In the genomic region with DNA sequence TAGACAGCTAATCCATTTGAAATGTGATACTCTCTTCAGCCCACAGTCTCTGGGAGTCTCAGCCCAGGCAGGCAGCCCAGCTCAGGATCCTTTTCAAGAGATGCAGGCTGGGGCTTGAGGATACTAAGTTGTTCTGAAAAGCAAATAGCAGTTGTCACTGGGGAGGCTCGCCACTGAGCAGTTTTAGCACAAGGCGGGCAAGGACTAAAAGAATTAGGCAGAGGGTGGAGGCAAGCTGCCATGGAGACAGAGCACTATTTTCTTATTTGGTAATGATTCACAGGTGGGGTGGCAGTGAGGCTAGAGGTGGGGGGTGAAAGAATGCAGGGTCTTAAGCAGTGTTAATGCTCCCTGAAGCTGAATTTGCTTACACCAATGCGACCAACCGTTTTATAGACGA, we compare ENCODE assay signal across 10 mouse cellular contexts.
DNase-seq lines count a peak whose midpoint lies in the region; ATAC-seq lines count a peak whose summit lies in the region.
"Had no signal": no experiment of that assay in that cellular context is flagged by ENCODE, and none has a peak within 500 bp of the region (broad histone marks: within the 10 kb centered on the region; RNA-seq: fewer than 3 reads in every experiment).

No protein-coding gene starts in this region.

- H3K36me3 ChIP-seq in hindbrain, embryonic 15.5 days, result no peaks in the 10 kb centered on the region
- no peaks in the 10 kb centered on the region for H3K36me3 ChIP-seq in hindbrain, embryonic 16.5 days (ENCODE audit: control insufficient read depth, insufficient read depth, low read length)
- H3K36me3 ChIP-seq in midbrain, embryonic 13.5 days, result no peaks in the 10 kb centered on the region
- H3K36me3 ChIP-seq: heart, embryonic 15.5 days had no signal

- 19% methylated on average over 5 of the region's 5 CpGs for WGBS in hindbrain, embryonic 15.5 days
- WGBS in hindbrain, embryonic 16.5 days, result 29% methylated on average over 5 of the region's 5 CpGs
- WGBS in midbrain, embryonic 13.5 days, result 12% methylated on average over 5 of the region's 5 CpGs

- no peaks in the 10 kb centered on the region for H3K9me3 ChIP-seq in hindbrain, embryonic 15.5 days
- no peaks in the 10 kb centered on the region for H3K9me3 ChIP-seq in hindbrain, embryonic 16.5 days (ENCODE audit: control insufficient read depth, low read length)
- H3K9me3 ChIP-seq in midbrain, embryonic 13.5 days, result no peaks in the 10 kb centered on the region
- H3K9me3 ChIP-seq: heart, embryonic 15.5 days had no signal

- no peak overlapping the region for H3K27ac ChIP-seq in hindbrain, embryonic 15.5 days (replicated peaks)
- H3K27ac ChIP-seq in hindbrain, embryonic 16.5 days (ENCODE audit: low read depth, low read length), result no peak overlapping the region
- H3K27ac ChIP-seq in midbrain, embryonic 13.5 days, result no peak overlapping the region
- H3K27ac ChIP-seq: heart, embryonic 15.5 days had no signal

- peak; percentile 34; the same call in 1 of the 2 replicates for ATAC-seq in hindbrain, embryonic 15.5 days (ENCODE audit: low FRiP score, low read depth)
- ATAC-seq in hindbrain, embryonic 16.5 days, result no peak
- ATAC-seq in midbrain, embryonic 13.5 days, result peak; percentile 68; the same call in 1 of the 2 replicates
- ATAC-seq in cerebellum, adult (ENCODE audit: insufficient number of reproducible peaks, low FRiP score, low TSS enrichment), result no peak
- ATAC-seq: lung, postnatal 0 days had no signal

- H3K4me3 ChIP-seq in hindbrain, embryonic 15.5 days, result no peak overlapping the region
- H3K4me3 ChIP-seq in hindbrain, embryonic 16.5 days (ENCODE audit: low read length), result no peak overlapping the region
- no peak overlapping the region for H3K4me3 ChIP-seq in midbrain, embryonic 13.5 days (replicated peaks)
- H3K4me3 ChIP-seq: heart, embryonic 15.5 days had no signal

- no peak overlapping the region for H3K4me2 ChIP-seq in hindbrain, embryonic 15.5 days
- no peak overlapping the region for H3K4me2 ChIP-seq in hindbrain, embryonic 16.5 days (ENCODE audit: low read length)
- H3K4me2 ChIP-seq in midbrain, embryonic 13.5 days (replicated peaks), result no peak overlapping the region
- H3K4me2 ChIP-seq: heart, embryonic 15.5 days had no signal

- H3K4me1 ChIP-seq in hindbrain, embryonic 15.5 days (replicated peaks), result peaks cover 9% of the 10 kb centered on the region
- H3K4me1 ChIP-seq in hindbrain, embryonic 16.5 days (ENCODE audit: control insufficient read depth, insufficient read depth, low read depth, low read length), result peaks cover 4% of the 10 kb centered on the region
- peaks cover 3% of the 10 kb centered on the region for H3K4me1 ChIP-seq in midbrain, embryonic 13.5 days (replicated peaks)
- H3K4me1 ChIP-seq: heart, embryonic 15.5 days had no signal

- DNase-seq in embryo, embryonic 9.5 days (ENCODE audit: extremely low spot score), result peak; percentile 42
- DNase-seq in kidney, adult 9 months, result peak; percentile 83
- DNase-seq in urinary bladder, postnatal 4 days (ENCODE audit: low spot score in 2 of 2), result no peak
- no peak for DNase-seq in ovary, postnatal 14 days (ENCODE audit: low spot score)

- 0 out of 2 replicates have a peak, but pooled peaks cover 3% of the 10 kb centered on the region for H3K27me3 ChIP-seq in hindbrain, embryonic 15.5 days
- H3K27me3 ChIP-seq in hindbrain, embryonic 16.5 days (replicated peaks; ENCODE audit: control insufficient read depth, insufficient read depth, low read length), result no peaks in the 10 kb centered on the region
- H3K27me3 ChIP-seq in midbrain, embryonic 13.5 days, result peaks cover 6% of the 10 kb centered on the region; the same call in 1 of the 2 replicates
- H3K27me3 ChIP-seq: heart, embryonic 15.5 days had no signal

- H3K9ac ChIP-seq in hindbrain, embryonic 15.5 days, result no peak overlapping the region
- H3K9ac ChIP-seq in hindbrain, embryonic 16.5 days (ENCODE audit: low read depth, low read length), result no peak overlapping the region
- H3K9ac ChIP-seq in midbrain, embryonic 13.5 days (replicated peaks), result no peak overlapping the region
- H3K9ac ChIP-seq: heart, embryonic 15.5 days had no signal

Comparison
In these comparisons a context has a peak if more than half of its experiments do, and no peak if none do; other contexts are left out.
1. ATAC-seq: peak in hindbrain, embryonic 15.5 days (single experiment) and midbrain, embryonic 13.5 days (single experiment); none in hindbrain, embryonic 16.5 days (single experiment) and cerebellum, adult (single experiment).
2. DNase-seq: peak in embryo, embryonic 9.5 days (single experiment) and kidney, adult 9 months (single experiment); none in urinary bladder, postnatal 4 days (0 of 2) and ovary, postnatal 14 days (single experiment).